Mouse (Mus musculus): ENCODE data around the gene Snx4. TPM values are rescaled to one million over a fixed set of nuclear protein-coding genes. Genes with fewer than 3 reads are reported as not detected.
A peak's percentile ranks its signal among the peaks of the same experiment; 100 is the strongest.

Gene Snx4
- polyA plus RNA-seq, 1 experiment: 40.3 TPM

GRCm38 (mm10) chr16:33344379-33344778 lies 93.1 kb downstream of the Snx4 start:
- DNase-seq (ENCODE audit: low read depth): peak; percentile 70
- TF ChIP-seq CTCF (IDR thresholded peaks at IDR 0.05; ENCODE audit: borderline replicate concordance, extremely low read depth, insufficient read depth, insufficient read length) (no peak), POLR2A (IDR thresholded peaks at IDR 0.05; ENCODE audit: borderline replicate concordance, extremely low read depth, insufficient read depth, insufficient read length, poor library complexity, severe bottlenecking) (no peak)

- TF ChIP-seq CTCF (IDR thresholded peaks at IDR 0.05; ENCODE audit: borderline replicate concordance, extremely low read depth, insufficient read depth, insufficient read length): no peak
- no peak for TF ChIP-seq POLR2A (IDR thresholded peaks at IDR 0.05; ENCODE audit: borderline replicate concordance, extremely low read depth, insufficient read depth, insufficient read length, poor library complexity, severe bottlenecking)
- peak; percentile 13 for DNase-seq (ENCODE audit: low read depth)
Measured at GRCm38 (mm10) chr16:33344875-33345274, 93.6 kb downstream of the Snx4 start.

DNA sequence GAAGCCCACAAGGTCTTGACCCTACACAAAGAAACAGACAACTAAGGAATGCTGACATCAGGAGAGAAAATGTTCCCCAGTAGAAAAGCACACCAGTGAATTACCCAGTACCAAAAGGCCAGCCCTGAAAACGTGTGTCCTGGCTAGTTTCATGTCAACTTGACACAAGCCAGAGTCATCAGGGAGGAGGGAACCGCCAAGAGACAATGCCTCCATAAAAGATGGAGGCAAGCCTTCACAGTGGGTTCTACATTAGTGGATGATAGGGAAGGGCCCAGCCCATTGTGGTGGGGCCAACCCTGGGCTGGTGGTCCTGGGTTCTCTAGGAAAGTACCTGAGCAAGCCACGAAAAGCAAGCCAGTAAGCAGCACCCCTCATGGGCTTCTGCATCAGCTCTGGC lies 95.1 kb downstream of the Snx4 start:
- no peak for DNase-seq (ENCODE audit: low read depth)
- TF ChIP-seq POLR2A (IDR thresholded peaks at IDR 0.05; ENCODE audit: borderline replicate concordance, extremely low read depth, insufficient read depth, insufficient read length, poor library complexity, severe bottlenecking) (no peak), CTCF (IDR thresholded peaks at IDR 0.05; ENCODE audit: borderline replicate concordance, extremely low read depth, insufficient read depth, insufficient read length) (no peak)

DNA sequence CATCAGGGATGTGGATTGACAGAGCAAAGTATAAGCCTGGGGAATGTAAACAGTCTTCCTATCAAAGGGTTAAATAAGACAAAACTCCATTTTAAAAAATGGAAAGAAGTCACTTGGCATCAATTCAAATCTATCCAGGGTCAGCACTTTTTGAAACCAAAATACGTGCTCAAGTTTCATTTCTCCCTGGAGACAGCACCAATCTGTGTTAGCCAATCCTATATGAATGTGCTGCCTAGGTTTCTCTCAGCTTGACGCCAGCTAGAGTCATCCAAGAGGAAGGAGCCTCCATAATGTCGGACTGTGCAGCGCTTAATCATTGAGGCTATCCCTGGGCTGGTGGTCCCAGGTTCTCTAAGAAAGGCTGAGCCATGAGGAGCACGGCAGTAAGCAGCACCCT lies 95.9 kb downstream of the Snx4 start:
- TF ChIP-seq POLR2A (IDR thresholded peaks at IDR 0.05; ENCODE audit: borderline replicate concordance, extremely low read depth, insufficient read depth, insufficient read length, poor library complexity, severe bottlenecking) (no peak), CTCF (IDR thresholded peaks at IDR 0.05; ENCODE audit: borderline replicate concordance, extremely low read depth, insufficient read depth, insufficient read length) (no peak)
- DNase-seq (ENCODE audit: low read depth): no peak

Other genes with a start within 250 kb of the Snx4 start
- gene Iqcg, start 195.2 kb upstream of the Snx4 start, polyA plus RNA-seq (2012; rRNA removed): 1.4 and 2.7 TPM in 2 replicates
- gene Rpl35a, start 195.0 kb upstream of the Snx4 start, polyA plus RNA-seq (2012; rRNA removed): 746 and 817 TPM in 2 replicates
- 5.8 and 9.6 TPM in 2 replicates for gene Lmln, start 188.9 kb upstream of the Snx4 start, polyA plus RNA-seq (2012; rRNA removed)
- 15.5 and 19.7 TPM in 2 replicates for gene Osbpl11, start 66.4 kb upstream of the Snx4 start, polyA plus RNA-seq (2012; rRNA removed)
- 23.7 and 30.8 TPM in 2 replicates for gene Zfp148, start 129.4 kb downstream of the Snx4 start, polyA plus RNA-seq (2012; rRNA removed)